Mouse (Mus musculus) cerebellum, postnatal 14 days (tissue): Measurements from ENCODE around the gene Hs3st3a1.

ENCODE experiments used
- DNase-seq, 2 experiments: peaks; one replicate each; pipeline ENCODE4 v3.0.0; 2021; ENCODE audit warnings: mixed read lengths in 2 of 2

Gene Hs3st3a1

GRCm38 (mm10) chr11:64489587-64490433 lies 54.7 kb downstream of the Hs3st3a1 start:
- no peak for DNase-seq

GRCm38 (mm10) chr11:64494448-64494847 lies 59.3 kb downstream of the Hs3st3a1 start:
- DNase-seq, result no peak

GRCm38 (mm10) chr11:64495935-64496334 lies 60.8 kb downstream of the Hs3st3a1 start:
- no peak for DNase-seq

GRCm38 (mm10) chr11:64496677-64497076 lies 61.5 kb downstream of the Hs3st3a1 start:
- DNase-seq, result no peak

GRCm38 (mm10) chr11:64500536-64501112 lies 65.5 kb downstream of the Hs3st3a1 start:
- DNase-seq, result no peak

GRCm38 (mm10) chr11:64503040-64503439 lies 67.9 kb downstream of the Hs3st3a1 start:
- DNase-seq, result no peak

- no peak for DNase-seq
Measured at GRCm38 (mm10) chr11:64505924-64506323, 70.8 kb downstream of the Hs3st3a1 start.

- no peak for DNase-seq
Measured at GRCm38 (mm10) chr11:64507024-64507423, 71.9 kb downstream of the Hs3st3a1 start.

GRCm38 (mm10) chr11:64509106-64509505 lies 74.0 kb downstream of the Hs3st3a1 start:
- no peak for DNase-seq

GRCm38 (mm10) chr11:64512301-64512700 lies 77.2 kb downstream of the Hs3st3a1 start:
- DNase-seq, result no peak

GRCm38 (mm10) chr11:64513419-64513818 lies 78.3 kb downstream of the Hs3st3a1 start:
- DNase-seq, result no peak

- no peak for DNase-seq
Measured at GRCm38 (mm10) chr11:64516712-64517589, 81.8 kb downstream of the Hs3st3a1 start.

- DNase-seq, result peak in 1 of 2 experiments; percentile 6
Measured at GRCm38 (mm10) chr11:64518146-64518841, 83.2 kb downstream of the Hs3st3a1 start.

GRCm38 (mm10) chr11:64523993-64524570 lies 89.0 kb downstream of the Hs3st3a1 start:
- DNase-seq, result no peak

- DNase-seq, result no peak
Measured at GRCm38 (mm10) chr11:64537230-64537629, 102.1 kb downstream of the Hs3st3a1 start.

- DNase-seq, result no peak
Measured at GRCm38 (mm10) chr11:64541866-64542265, 106.7 kb downstream of the Hs3st3a1 start.

- no peak for DNase-seq
Measured at GRCm38 (mm10) chr11:64542335-64542734, 107.2 kb downstream of the Hs3st3a1 start.

GRCm38 (mm10) chr11:64543181-64543641 lies 108.1 kb downstream of the Hs3st3a1 start:
- no peak for DNase-seq

- DNase-seq, result peak in 1 of 2 experiments; percentile 4
Measured at GRCm38 (mm10) chr11:64544236-64544635, 109.1 kb downstream of the Hs3st3a1 start.

GRCm38 (mm10) chr11:64549380-64549779 lies 114.2 kb downstream of the Hs3st3a1 start:
- no peak for DNase-seq

- DNase-seq, result no peak
Measured at GRCm38 (mm10) chr11:64549955-64550354, 114.8 kb downstream of the Hs3st3a1 start.

- no peak for DNase-seq
Measured at GRCm38 (mm10) chr11:64558282-64558681, 123.2 kb downstream of the Hs3st3a1 start.
